Mouse (Mus musculus) spleen, postnatal 10 days (tissue): ENCODE data around the gene Ubr1.
"Not testable (repeated sequence)": the region's sequence is repeated elsewhere in the genome, so short reads cannot be mapped to it uniquely, and the experiment has no call there.

ENCODE experiments used
- DNase-seq, 2 experiments: peaks; one replicate each; pipeline ENCODE4 v3.0.0; 2021 to 2022; ENCODE audit warnings: low spot score in 2 of 2

Gene Ubr1

DNA sequence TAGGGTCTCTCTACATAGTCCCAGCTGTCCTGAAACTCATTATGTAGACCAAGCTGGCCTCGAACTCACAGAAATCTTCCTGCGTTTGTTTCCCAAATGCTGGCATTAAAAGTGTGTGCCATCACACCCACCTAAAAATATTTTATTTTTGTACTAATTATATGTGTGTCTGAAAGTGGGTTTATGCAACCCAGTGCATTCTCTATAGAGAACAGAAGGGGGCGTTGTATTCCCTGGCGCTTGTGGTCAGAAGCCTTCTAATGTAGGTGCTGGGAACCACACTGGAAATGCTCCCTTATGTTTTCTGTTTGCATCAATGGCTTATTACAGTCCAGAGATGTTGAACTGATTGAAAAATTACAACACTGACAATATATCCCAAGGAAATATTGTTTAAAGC is 5.8 kb upstream of the Ubr1 start:
- peak in 1 of 2 experiments; percentile 39 for DNase-seq

GRCm38 (mm10) chr2:120972964-120973363 is 2.4 kb upstream of the Ubr1 start:
- peak in 1 of 2 experiments; percentile 32 for DNase-seq

- DNase-seq: not testable (repeated sequence)
Measured at GRCm38 (mm10) chr2:120972257-120972656, 1.7 kb upstream of the Ubr1 start.

GRCm38 (mm10) chr2:120971766-120972165 is 1.3 kb upstream of the Ubr1 start:
- DNase-seq: no peak

- DNase-seq: peak; percentile 39 to 55
Measured at GRCm38 (mm10) chr2:120970045-120970539, 423 bp downstream of the Ubr1 start.

GRCm38 (mm10) chr2:120965486-120965885 is 5.0 kb downstream of the Ubr1 start:
- DNase-seq: no peak

DNA sequence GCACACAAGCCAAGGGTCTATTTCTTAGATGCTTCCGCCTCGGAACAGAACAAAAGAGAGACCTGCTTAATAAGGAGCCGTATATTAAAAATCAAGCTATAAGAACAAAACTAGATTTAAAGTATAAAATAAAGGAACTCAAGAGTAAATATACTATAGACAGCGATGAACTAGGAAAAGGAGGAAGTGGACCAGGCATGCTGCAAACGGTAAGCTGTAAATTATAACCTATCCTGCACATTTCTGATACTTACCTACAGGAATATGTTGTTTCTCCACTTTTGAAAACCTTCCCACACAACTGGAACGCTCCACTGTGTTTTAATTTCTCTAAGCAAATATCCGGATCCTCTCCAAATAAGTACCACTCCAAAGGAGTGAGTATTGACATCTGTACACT is 7.4 kb downstream of the Ubr1 start:
- DNase-seq: no peak

GRCm38 (mm10) chr2:120960261-120960660 is 10.3 kb downstream of the Ubr1 start:
- DNase-seq: no peak

DNA sequence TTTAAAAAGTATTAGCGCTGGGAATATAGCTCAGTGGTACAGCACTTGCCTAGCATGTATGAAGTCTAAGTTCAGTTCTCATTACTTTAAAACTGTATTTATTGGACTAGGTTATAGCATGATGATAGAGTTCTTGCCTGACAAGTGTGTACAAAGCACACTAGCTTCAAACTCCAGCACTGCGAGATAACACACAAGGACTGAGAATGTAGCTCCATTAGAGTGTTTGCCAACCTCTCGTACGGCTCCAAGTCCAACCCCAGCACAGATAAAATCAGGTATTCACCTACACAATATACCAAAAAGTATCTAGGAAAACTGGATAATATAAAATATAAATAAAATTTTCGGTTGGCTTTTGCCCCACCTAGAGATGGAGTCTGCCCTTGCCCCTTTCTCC is 10.7 kb downstream of the Ubr1 start:
- no peak for DNase-seq

- no peak for DNase-seq
Measured at GRCm38 (mm10) chr2:120959363-120959762, 11.2 kb downstream of the Ubr1 start.

GRCm38 (mm10) chr2:120952176-120952938 is 18.2 kb downstream of the Ubr1 start:
- no peak for DNase-seq

- no peak for DNase-seq
Measured at GRCm38 (mm10) chr2:120951208-120951607, 19.3 kb downstream of the Ubr1 start.

GRCm38 (mm10) chr2:120933038-120933437 is 37.5 kb downstream of the Ubr1 start:
- DNase-seq: no peak

DNA sequence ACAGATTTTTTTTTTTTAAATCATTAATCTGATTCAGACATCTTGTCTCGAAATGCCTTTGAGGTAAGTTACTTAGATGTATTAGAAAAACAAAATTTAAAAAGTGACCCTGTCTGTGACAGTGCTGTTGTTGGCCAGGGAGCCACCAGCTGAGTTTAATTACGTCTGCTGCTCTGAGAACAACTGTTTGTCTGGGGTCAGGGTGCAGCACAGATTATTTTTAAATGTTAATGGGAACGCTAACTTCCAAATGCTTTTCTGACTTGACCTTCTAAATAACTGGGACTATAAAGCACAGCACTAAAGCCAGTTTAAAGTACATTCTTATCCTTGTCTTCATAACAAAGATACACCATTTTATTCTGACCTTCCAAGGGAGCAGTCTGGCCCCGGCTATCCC is 61.0 kb downstream of the Ubr1 start:
- DNase-seq: no peak

DNA sequence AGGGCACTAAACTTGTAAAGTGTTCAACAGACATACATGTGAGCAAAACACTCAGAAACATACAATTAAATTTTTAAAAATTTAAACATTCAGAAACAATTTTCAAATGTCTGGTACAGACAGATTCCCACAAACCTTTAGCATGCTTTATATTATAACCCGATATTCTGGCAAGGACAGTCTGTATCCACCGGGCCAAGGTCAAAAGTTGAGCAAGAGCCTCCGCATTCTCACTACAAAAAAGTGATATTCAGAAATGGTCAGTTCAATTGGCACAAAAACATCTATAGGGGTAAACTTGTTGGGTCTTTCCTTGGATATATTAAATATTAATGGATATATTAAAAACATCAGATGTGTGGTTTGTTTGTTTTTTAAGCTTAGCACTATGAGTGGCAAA is 74.2 kb downstream of the Ubr1 start:
- DNase-seq: no peak

DNA sequence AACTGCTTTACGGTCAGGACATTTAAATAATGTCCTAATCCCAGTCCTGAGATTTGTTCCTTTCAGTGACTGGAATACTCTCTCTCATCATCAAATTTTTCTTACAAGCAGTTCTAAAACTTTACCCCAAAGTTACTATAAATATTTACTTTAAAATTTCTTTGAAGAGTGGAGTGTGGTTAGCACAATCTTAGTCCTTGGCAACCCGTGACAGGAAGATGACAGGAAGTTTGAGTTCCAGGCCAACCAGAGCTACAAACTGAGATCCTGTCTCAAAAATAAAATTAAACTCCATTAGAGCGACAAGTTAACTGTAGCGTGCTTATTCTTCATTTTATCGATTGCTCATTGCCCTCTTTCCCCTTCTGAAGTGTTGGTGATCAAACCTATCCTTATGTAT is 82.9 kb downstream of the Ubr1 start:
- DNase-seq: no peak

DNA sequence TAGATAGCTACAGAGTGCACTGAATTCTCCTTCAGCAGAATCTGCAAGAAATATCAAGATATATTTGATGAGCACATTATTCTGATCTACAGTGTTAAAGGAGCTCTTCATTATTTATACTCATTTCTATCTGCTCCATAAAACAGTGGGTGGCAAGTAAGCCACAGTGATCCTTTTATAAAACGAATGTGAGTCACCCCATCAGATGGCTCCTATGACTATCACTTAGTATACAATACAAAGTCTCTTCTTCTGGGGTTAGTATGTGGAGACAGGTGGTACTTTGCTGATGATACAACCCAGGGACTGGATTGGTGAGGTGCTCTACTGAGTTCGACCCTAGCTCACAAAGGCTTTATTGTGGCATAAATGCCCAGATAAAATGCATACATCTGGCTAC is 97.3 kb downstream of the Ubr1 start:
- no peak for DNase-seq

DNA sequence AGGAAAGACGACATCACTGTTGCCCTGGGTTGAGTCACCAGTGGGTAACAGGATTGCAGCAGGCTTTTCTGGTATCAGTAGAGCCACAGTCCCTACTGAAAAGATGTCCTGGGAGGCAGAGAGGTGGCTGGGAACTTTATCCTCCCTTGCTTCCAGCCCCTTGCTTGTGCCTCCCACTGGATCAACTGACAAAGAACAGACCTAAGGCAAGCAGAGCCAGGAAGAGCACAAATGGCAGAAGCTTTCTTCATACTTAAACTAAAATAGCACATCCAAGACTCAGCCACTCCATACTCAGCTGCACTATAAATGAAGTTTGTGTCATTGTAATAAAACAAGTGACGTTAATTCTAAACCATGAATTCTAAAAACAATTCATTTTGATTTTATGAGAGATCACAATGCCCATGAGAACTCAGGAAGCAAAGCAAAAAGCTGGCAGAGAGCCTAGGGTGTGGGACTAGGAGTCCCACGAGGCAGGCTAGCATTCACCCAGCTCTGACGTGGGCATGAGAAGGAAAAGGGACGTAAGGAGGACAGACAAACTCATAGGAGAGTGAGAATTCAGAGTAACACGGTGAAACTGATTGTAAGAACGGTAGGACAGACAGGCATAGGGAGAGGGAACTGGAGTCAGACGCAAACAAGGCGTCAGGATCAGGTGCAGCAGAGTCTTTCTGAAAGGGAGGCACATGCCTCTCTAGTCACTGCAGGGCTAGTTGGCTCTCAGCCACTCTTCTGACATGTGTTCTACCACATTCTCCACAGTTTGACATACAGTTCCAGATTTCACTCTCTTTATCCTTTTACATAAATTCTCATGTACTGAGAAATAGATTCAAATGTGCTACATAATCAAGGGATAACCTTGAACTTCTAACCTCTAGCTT is 98.8 kb downstream of the Ubr1 start:
- DNase-seq: no peak

- DNase-seq: no peak
Measured at GRCm38 (mm10) chr2:120867336-120867735, 103.2 kb downstream of the Ubr1 start.

- peak; percentile 26 to 65 for DNase-seq
Measured at GRCm38 (mm10) chr2:120866561-120866960, 104.0 kb downstream of the Ubr1 start.

- DNase-seq: no peak
Measured at GRCm38 (mm10) chr2:120863389-120863788, 107.1 kb downstream of the Ubr1 start.

DNA sequence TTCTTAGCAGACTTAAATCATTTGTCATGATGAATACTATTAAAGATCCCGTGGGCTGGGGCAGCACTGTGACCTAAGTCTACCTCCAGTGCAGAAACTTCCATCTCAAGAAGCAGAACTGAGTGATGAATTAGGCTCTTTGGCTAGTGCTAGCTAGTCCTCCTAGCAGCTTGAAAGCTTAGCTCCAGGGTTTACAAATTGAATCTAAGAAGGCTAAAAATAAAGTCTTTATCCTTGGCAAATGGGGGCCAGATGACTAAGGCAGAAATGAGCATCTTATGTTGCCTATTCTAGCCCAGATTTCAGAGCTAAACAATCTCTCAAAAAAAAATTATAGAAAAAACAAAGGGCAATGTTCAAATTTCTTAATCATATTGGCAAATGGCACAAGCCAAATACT is 109.8 kb downstream of the Ubr1 start:
- no peak for DNase-seq

DNA sequence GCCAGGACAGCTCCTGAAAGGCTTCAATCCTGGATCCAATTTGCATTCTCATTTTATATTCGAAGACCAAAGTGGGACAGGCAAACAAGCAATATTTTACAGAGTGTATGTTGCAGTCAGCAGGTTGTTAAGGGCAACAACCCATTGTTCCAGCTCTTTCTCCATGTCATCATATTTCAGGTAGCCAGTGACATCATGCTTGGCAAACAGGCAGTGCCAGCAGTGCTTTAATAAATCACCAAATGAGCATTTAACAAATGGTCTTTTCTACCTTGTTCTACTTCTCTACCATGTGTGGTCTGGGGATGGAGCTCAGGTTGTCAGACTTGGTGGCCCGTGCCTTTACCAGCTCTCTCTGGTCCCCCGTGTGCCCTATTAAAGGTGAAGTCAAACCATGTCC is 112.4 kb downstream of the Ubr1 start:
- DNase-seq: no peak
